Mouse (Mus musculus): ENCODE data around the gene Casz1. TPM values are rescaled to one million over a fixed set of nuclear protein-coding genes. Genes with fewer than 3 reads are reported as not detected.

The Casz1 gene
- polyA plus RNA-seq, 1 experiment from 2014 or later: 7.3 TPM

- Histone ChIP-seq H3K4me2 (ENCODE audit: low read depth, low read length) (no peak overlapping the region), H3K9ac (ENCODE audit: low read length) (no peak overlapping the region), H3K4me3 (ENCODE audit: low read length) (no peak overlapping the region), H3K4me1 (replicated peaks; ENCODE audit: control insufficient read depth, insufficient read depth, low read length) (peaks cover 49% of the 10 kb centered on the region), H3K27me3 (ENCODE audit: control insufficient read depth, insufficient read depth, low read depth, low read length) (peaks cover 2% of the 10 kb centered on the region; the same call in 1 of the 2 replicates), H3K27ac (ENCODE audit: low read length) (peak overlapping the region; percentile 84), H3K36me3 (ENCODE audit: control insufficient read depth, insufficient read depth, low read length) (no peaks in the 10 kb centered on the region), H3K9me3 (ENCODE audit: control insufficient read depth, low read length) (no peaks in the 10 kb centered on the region)
- no peak for ATAC-seq (ENCODE audit: low read depth)
- WGBS: 44% methylated on average over 9 of the region's 9 CpGs
Measured at GRCm38 (mm10) chr4:148923414-148923813, 119.2 kb downstream of the Casz1 start.

- Histone ChIP-seq H3K4me3 (ENCODE audit: low read length) (no peak overlapping the region), H3K4me1 (replicated peaks; ENCODE audit: control insufficient read depth, insufficient read depth, low read length) (peaks cover 49% of the 10 kb centered on the region), H3K9ac (ENCODE audit: low read length) (no peak overlapping the region), H3K36me3 (ENCODE audit: control insufficient read depth, insufficient read depth, low read length) (no peaks in the 10 kb centered on the region), H3K27ac (ENCODE audit: low read length) (peak overlapping the region; percentile 84), H3K27me3 (ENCODE audit: control insufficient read depth, insufficient read depth, low read depth, low read length) (peaks cover 2% of the 10 kb centered on the region; the same call in 1 of the 2 replicates), H3K9me3 (ENCODE audit: control insufficient read depth, low read length) (no peaks in the 10 kb centered on the region), H3K4me2 (ENCODE audit: low read depth, low read length) (no peak overlapping the region)
- 58% methylated on average over 8 of the region's 8 CpGs for WGBS
- no peak for ATAC-seq (ENCODE audit: low read depth)
Measured at GRCm38 (mm10) chr4:148923976-148924375, 119.7 kb downstream of the Casz1 start.

DNA sequence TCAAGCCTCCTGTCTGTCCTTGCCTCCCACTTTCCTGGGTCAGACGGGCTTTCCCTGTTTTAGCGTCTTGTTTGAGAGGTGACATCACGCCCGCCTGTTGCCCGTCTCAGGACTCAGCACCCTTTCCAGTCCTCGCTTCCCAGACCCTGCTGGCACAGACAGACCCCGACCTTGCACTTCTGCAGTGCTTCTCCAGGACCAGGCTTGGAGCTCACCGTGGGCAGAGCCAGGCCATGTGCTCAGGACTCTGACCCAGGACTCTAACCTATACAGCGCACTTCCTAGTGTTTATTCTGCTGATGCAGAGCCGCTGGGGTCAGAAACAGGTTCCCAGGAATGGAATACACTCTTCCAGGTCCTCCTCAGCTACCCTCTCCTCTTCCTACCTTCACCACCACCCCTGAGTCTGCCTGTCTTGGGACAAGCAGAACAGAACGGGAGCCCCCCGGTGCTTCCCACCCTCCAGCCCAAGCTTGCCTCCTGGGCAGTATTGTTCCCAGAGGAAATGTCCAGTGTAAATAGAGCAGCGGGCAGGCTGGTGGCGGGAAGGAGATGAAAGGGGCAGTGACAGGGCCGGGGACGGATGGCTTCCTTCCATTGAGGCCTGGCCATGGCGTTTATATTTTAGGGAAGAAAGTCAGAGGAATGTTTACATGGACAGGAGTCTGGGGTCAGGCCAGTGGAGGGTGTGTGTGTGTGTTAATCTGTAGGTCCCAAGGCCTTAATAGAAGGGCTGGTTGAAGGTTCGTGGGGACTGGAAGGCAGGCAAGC is 121.5 kb downstream of the Casz1 start:
- peak; percentile 78 for ATAC-seq (ENCODE audit: low read depth)
- Histone ChIP-seq H3K9ac (ENCODE audit: low read length) (peak overlapping the region; percentile 31; the same call in 1 of the 2 replicates), H3K9me3 (ENCODE audit: control insufficient read depth, low read length) (no peaks in the 10 kb centered on the region), H3K36me3 (ENCODE audit: control insufficient read depth, insufficient read depth, low read length) (no peaks in the 10 kb centered on the region), H3K4me3 (ENCODE audit: low read length) (no peak overlapping the region), H3K27me3 (ENCODE audit: control insufficient read depth, insufficient read depth, low read depth, low read length) (peaks cover 2% of the 10 kb centered on the region; the same call in 1 of the 2 replicates), H3K27ac (ENCODE audit: low read length) (peak overlapping the region; percentile 85), H3K4me1 (replicated peaks; ENCODE audit: control insufficient read depth, insufficient read depth, low read length) (peaks cover 49% of the 10 kb centered on the region), H3K4me2 (ENCODE audit: low read depth, low read length) (peak overlapping the region; percentile 45; the same call in 1 of the 2 replicates)
- 18% methylated on average over 18 of the region's 18 CpGs for WGBS

DNA sequence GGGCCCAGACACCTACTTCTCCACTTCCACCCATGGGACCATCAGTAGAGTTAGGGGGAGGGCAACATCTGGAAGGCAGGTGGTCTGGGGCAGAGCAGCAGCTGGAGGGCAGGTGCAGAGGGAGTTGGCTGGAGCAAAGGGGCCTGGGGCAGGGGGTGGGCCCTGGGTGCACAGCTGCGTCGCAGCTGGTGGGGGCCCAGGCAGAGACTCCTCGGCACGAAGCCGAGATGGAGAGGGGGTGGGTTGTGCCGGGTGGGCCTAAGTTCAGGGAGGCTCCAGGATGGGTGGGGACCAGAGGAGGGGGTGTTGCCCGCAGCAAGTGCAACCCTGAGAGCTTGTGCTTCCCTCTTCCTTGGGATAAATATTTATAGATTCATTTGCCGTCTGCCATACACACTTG is 122.2 kb downstream of the Casz1 start:
- H3K4me2 ChIP-seq (ENCODE audit: low read depth, low read length): peak overlapping the region; percentile 45
- peak; percentile 69 for ATAC-seq (ENCODE audit: low read depth)
- WGBS: 23% methylated on average over 8 of the region's 8 CpGs
- 0 out of 2 replicates have a peak overlapping the region, but pooled peaks have one; percentile 31 for H3K9ac ChIP-seq (ENCODE audit: low read length)
- peak overlapping the region; percentile 85 for H3K27ac ChIP-seq (ENCODE audit: low read length)
- H3K36me3 ChIP-seq (ENCODE audit: control insufficient read depth, insufficient read depth, low read length): no peaks in the 10 kb centered on the region
- H3K4me1 ChIP-seq (replicated peaks; ENCODE audit: control insufficient read depth, insufficient read depth, low read length): peaks cover 53% of the 10 kb centered on the region
- H3K4me3 ChIP-seq (ENCODE audit: low read length): no peak overlapping the region
- peaks cover under 1% of the 10 kb centered on the region; the same call in 1 of the 2 replicates for H3K27me3 ChIP-seq (ENCODE audit: control insufficient read depth, insufficient read depth, low read depth, low read length)
- H3K9me3 ChIP-seq (ENCODE audit: control insufficient read depth, low read length): no peaks in the 10 kb centered on the region

GRCm38 (mm10) chr4:148928316-148928715 is 124.1 kb downstream of the Casz1 start:
- ATAC-seq (ENCODE audit: low read depth): no peak
- H3K9me3 ChIP-seq (ENCODE audit: control insufficient read depth, low read length): no peaks in the 10 kb centered on the region
- no peaks in the 10 kb centered on the region for H3K27me3 ChIP-seq (ENCODE audit: control insufficient read depth, insufficient read depth, low read depth, low read length)
- H3K36me3 ChIP-seq (ENCODE audit: control insufficient read depth, insufficient read depth, low read length): no peaks in the 10 kb centered on the region
- H3K4me3 ChIP-seq (ENCODE audit: low read length): no peak overlapping the region
- H3K4me2 ChIP-seq (ENCODE audit: low read depth, low read length): 0 out of 2 replicates have a peak overlapping the region, but pooled peaks have one; percentile 5
- peaks cover 44% of the 10 kb centered on the region for H3K4me1 ChIP-seq (replicated peaks; ENCODE audit: control insufficient read depth, insufficient read depth, low read length)
- H3K9ac ChIP-seq (ENCODE audit: low read length): no peak overlapping the region
- H3K27ac ChIP-seq (ENCODE audit: low read length): peak overlapping the region; percentile 50; the same call in 1 of the 2 replicates
- 50% methylated on average over 9 of the region's 9 CpGs for WGBS

- Histone ChIP-seq H3K4me2 (ENCODE audit: low read depth, low read length) (no peak overlapping the region), H3K9me3 (ENCODE audit: control insufficient read depth, low read length) (no peaks in the 10 kb centered on the region), H3K36me3 (ENCODE audit: control insufficient read depth, insufficient read depth, low read length) (no peaks in the 10 kb centered on the region), H3K9ac (ENCODE audit: low read length) (no peak overlapping the region), H3K27ac (ENCODE audit: low read length) (no peak overlapping the region), H3K27me3 (ENCODE audit: control insufficient read depth, insufficient read depth, low read depth, low read length) (no peaks in the 10 kb centered on the region), H3K4me3 (ENCODE audit: low read length) (no peak overlapping the region), H3K4me1 (replicated peaks; ENCODE audit: control insufficient read depth, insufficient read depth, low read length) (peaks cover 40% of the 10 kb centered on the region)
- WGBS: 87% methylated on average over 16 of the region's 16 CpGs
- ATAC-seq (ENCODE audit: low read depth): no peak
Measured at GRCm38 (mm10) chr4:148928876-148929275, 124.6 kb downstream of the Casz1 start.

- 46% methylated on average over 9 of the region's 9 CpGs for WGBS
Measured at GRCm38 (mm10) chr4:148930721-148931229, 126.5 kb downstream of the Casz1 start.

DNA sequence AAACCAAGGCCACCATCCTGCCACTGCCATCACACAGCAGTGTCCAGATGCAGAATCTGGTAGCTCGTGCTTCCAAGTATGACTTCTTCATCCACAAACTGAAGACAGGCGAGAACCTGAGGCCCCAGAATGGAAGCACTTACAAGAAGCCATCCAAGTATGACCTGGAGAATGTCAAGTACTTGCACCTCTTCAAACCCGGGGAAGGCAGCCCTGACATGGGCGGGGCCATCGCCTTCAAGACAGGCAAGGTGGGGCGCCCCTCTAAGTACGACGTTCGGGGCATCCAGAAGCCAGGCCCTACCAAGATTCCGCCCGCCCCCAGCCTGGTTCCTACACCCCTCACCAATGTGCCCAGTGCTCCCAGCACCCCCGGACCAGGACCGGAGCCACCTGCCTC is 128.9 kb downstream of the Casz1 start:
- Histone ChIP-seq H3K27me3 (ENCODE audit: control insufficient read depth, insufficient read depth, low read depth, low read length) (no peaks in the 10 kb centered on the region), H3K9me3 (ENCODE audit: control insufficient read depth, low read length) (no peaks in the 10 kb centered on the region), H3K4me3 (ENCODE audit: low read length) (no peak overlapping the region), H3K27ac (ENCODE audit: low read length) (no peak overlapping the region), H3K4me1 (replicated peaks; ENCODE audit: control insufficient read depth, insufficient read depth, low read length) (peaks cover 27% of the 10 kb centered on the region), H3K36me3 (ENCODE audit: control insufficient read depth, insufficient read depth, low read length) (no peaks in the 10 kb centered on the region), H3K4me2 (ENCODE audit: low read depth, low read length) (no peak overlapping the region), H3K9ac (ENCODE audit: low read length) (no peak overlapping the region)
- WGBS: 62% methylated on average over 13 of the region's 13 CpGs
- no peak for ATAC-seq (ENCODE audit: low read depth)

More at GRCm38 (mm10) chr4:148930721-148931229, 126.5 kb downstream of the Casz1 start:
- H3K4me1 ChIP-seq (replicated peaks; ENCODE audit: control insufficient read depth, insufficient read depth, low read length): peaks cover 39% of the 10 kb centered on the region
- H3K27ac ChIP-seq (ENCODE audit: low read length): peak overlapping the region; percentile 37; the same call in 1 of the 2 replicates
- no peaks in the 10 kb centered on the region for H3K36me3 ChIP-seq (ENCODE audit: control insufficient read depth, insufficient read depth, low read length)
- H3K27me3 ChIP-seq (ENCODE audit: control insufficient read depth, insufficient read depth, low read depth, low read length): no peaks in the 10 kb centered on the region
- no peaks in the 10 kb centered on the region for H3K9me3 ChIP-seq (ENCODE audit: control insufficient read depth, low read length)
- H3K4me3 ChIP-seq (ENCODE audit: low read length): no peak overlapping the region
- no peak for ATAC-seq (ENCODE audit: low read depth)
- peak overlapping the region; percentile 31; the same call in 1 of the 2 replicates for H3K9ac ChIP-seq (ENCODE audit: low read length)
- no peak overlapping the region for H3K4me2 ChIP-seq (ENCODE audit: low read depth, low read length)

DNA sequence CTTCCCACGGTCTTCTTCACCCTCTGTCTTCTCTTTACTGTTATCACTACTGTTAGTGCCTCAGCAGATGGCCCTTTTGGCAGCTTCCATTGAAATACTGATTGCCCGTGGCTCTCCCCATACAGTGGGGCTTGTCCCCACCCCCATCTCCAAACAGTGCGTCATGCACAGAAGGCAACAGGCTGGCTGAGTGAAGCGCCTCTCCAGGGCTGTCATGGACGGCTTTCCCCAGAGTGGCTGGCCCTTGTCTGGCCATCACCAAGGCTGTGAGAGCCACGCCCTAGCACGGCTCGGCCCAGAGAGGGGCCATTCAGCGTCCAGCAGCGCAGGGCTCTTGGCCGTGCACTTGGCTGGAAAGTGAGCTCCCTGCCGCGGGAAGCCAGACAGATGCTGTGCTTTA is 131.0 kb downstream of the Casz1 start:
- WGBS: 20% methylated on average over 13 of the region's 13 CpGs
- Histone ChIP-seq H3K4me3 (ENCODE audit: low read length) (no peak overlapping the region), H3K9me3 (ENCODE audit: control insufficient read depth, low read length) (no peaks in the 10 kb centered on the region), H3K4me2 (ENCODE audit: low read depth, low read length) (0 out of 2 replicates have a peak overlapping the region, but pooled peaks have one; percentile 13), H3K36me3 (ENCODE audit: control insufficient read depth, insufficient read depth, low read length) (no peaks in the 10 kb centered on the region), H3K9ac (ENCODE audit: low read length) (no peak overlapping the region), H3K4me1 (replicated peaks; ENCODE audit: control insufficient read depth, insufficient read depth, low read length) (peaks cover 20% of the 10 kb centered on the region), H3K27me3 (ENCODE audit: control insufficient read depth, insufficient read depth, low read depth, low read length) (no peaks in the 10 kb centered on the region), H3K27ac (ENCODE audit: low read length) (no peak overlapping the region)
- peak; percentile 78 for ATAC-seq (ENCODE audit: low read depth)

Measured in lung, embryonic 16.5 days (tissue).